Mouse (Mus musculus) embryonic facial prominence, embryonic 14.5 days (tissue): ENCODE results near the gene Itga11. TPM values are rescaled to one million over a fixed set of nuclear protein-coding genes. Genes with fewer than 3 reads are reported as not detected.
"Not testable (repeated sequence)": the region's sequence is repeated elsewhere in the genome, so short reads cannot be mapped to it uniquely, and the experiment has no call there.

Experiments used
- ATAC-seq: fragments of 200-750 bp; cut with Nextera tagmentation; 2 replicates; pipeline ENCODE4 v1.8.0; 2017; ENCODE audit warnings: low read depth, moderate number of reproducible peaks, moderate TSS enrichment
- DNase-seq: peaks from one replicate; pipeline ENCODE4 v3.0.0-alpha.2; 2015; ENCODE audit warnings: low spot score
- H3K27ac ChIP-seq: fragments of 300-500 bp; sonication (generic); replicated peaks from 2 replicates; pipeline ENCODE4 v1.5.1; 2014; ENCODE audit warnings: low read depth, mild to moderate bottlenecking, low read length, moderate library complexity
- H3K27me3 ChIP-seq: fragments of 300-500 bp; sonication (generic); replicated peaks from 2 replicates; pipeline ENCODE4 v1.6.1; 2014; ENCODE audit warnings: low read length; ENCODE audit not compliant: control insufficient read depth, insufficient read depth
- H3K36me3 ChIP-seq: fragments of 300-500 bp; sonication (generic); 2 replicates; pipeline ENCODE4 v1.6.1; 2014; ENCODE audit warnings: low read length, mixed read lengths; ENCODE audit not compliant: control insufficient read depth, insufficient read depth
- H3K4me1 ChIP-seq: fragments of 300-500 bp; sonication (generic); 2 replicates; pipeline ENCODE4 v1.6.1; 2014; ENCODE audit warnings: antibody characterized with exemption, low read length; ENCODE audit not compliant: control insufficient read depth, insufficient read depth
- H3K4me2 ChIP-seq: fragments of 300-500 bp; sonication (generic); 2 replicates; pipeline ENCODE4 v1.6.1; 2014; ENCODE audit warnings: low read depth, mild to moderate bottlenecking, low read length, moderate library complexity, mixed read lengths
- H3K4me3 ChIP-seq: fragments of 300-500 bp; sonication (generic); 2 replicates; pipeline ENCODE4 v1.5.1; 2014; ENCODE audit warnings: low read depth, mild to moderate bottlenecking, low read length
- H3K9ac ChIP-seq: fragments of 300-500 bp; sonication (generic); 2 replicates; pipeline ENCODE4 v1.6.1; 2014; ENCODE audit warnings: low read depth, mild to moderate bottlenecking, low read length, moderate library complexity, mixed read lengths
- H3K9me3 ChIP-seq: fragments of 300-500 bp; sonication (generic); 2 replicates; pipeline ENCODE4 v1.6.1; 2016; ENCODE audit warnings: low read length; ENCODE audit not compliant: control insufficient read depth
- WGBS: fragments of 180-500 bp; shearing (Covaris S2); extraction: QIAGEN DNeasy Blood & Tissue Kit; methylation state at CpG from one replicate; pipeline ENCODE4 v1.1.7; 2014; 5-methylcytosine and 5-hydroxymethylcytosine counted together
- polyA plus RNA-seq: library from polyadenylated mRNA; unstranded; fragments of >200 nt; fragmentation: Nextera tagmentation; extraction: Ambion mirVana; gene quantifications from 2 replicates; pipeline ENCODE4 v1.2.1, GENCODE M21; 2014

The Itga11 gene
- polyA plus RNA-seq, 1 experiment from 2014 or later, result 8.1 TPM

DNA sequence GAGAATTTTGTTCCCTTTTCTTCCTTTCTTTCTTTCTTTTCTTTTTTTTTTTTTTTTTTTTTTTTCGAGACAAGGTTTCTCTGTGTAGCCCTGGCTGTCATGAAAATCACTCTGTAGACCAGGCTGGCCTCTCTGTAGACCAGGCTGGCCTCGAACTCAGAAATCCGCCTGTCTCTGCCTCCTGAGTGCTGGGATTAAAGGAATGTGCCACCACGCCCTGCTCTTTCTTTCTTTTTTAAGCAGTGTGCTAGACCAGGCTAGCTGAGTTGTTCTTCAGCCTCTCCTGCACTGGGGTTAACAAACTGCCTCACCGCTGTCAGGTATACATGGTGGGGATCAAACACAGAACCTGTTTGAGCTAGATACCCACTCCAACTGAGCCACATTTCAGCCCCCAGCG lies 142.3 kb downstream of the Itga11 start:
- not testable (repeated sequence) for DNase-seq, H3K27me3 ChIP-seq, H3K4me3 ChIP-seq, H3K4me1 ChIP-seq, H3K36me3 ChIP-seq, H3K27ac ChIP-seq, H3K9me3 ChIP-seq, ATAC-seq, H3K9ac ChIP-seq, H3K4me2 ChIP-seq
- 81% methylated on average over 6 of the region's 6 CpGs for WGBS

DNA sequence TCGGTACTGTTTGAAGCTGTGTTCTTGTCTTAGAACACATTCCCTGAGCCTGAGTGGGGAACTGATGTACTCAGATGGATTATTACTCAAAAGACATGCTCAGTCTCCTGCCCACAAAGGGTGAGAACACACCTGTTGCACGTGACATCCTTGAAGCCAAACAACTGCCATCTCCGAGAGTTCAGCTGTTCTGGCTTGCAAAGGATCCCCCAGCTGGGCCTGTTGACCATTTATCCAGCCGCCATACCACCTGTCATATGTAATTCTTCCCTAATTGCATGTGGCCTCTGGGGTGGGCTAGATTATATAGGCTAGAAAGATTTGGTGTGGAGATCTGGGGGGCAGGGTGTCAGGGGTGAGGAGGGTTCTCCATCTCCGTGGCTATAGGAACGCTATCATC lies 143.2 kb downstream of the Itga11 start:
- ATAC-seq, result peak; percentile 31; the same call in 1 of the 2 replicates
- peaks cover 9% of the 10 kb centered on the region; the same call in 1 of the 2 replicates for H3K4me1 ChIP-seq
- 77% methylated on average over 6 of the region's 6 CpGs for WGBS

DNA sequence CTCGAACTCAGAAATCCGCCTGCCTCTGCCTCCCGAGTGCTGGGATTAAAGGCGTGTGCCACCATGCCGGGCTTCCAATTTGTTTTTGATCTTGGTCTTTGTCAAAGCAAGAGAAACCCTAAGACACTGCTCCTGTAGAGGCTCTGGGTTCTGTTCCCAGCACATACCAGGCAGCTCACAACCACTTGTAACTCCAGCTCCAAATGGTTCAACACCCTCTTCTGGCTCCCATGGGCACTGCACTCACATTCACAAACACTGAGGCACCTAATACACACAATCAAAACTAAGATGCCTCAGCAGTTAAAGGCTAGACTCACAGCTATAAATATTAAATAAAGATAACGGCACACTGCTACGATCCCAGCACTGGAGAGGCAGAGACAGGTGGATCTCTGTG lies 144.2 kb downstream of the Itga11 start:
- H3K36me3 ChIP-seq, result no peaks in the 10 kb centered on the region
- H3K27ac ChIP-seq, result no peak overlapping the region
- peaks cover 12% of the 10 kb centered on the region for H3K4me1 ChIP-seq
- no peak overlapping the region for H3K4me3 ChIP-seq
- no peak for DNase-seq
- no peak overlapping the region for H3K9ac ChIP-seq
- H3K27me3 ChIP-seq, result no peaks in the 10 kb centered on the region
- no peak overlapping the region for H3K4me2 ChIP-seq
- no peak for ATAC-seq
- 88% methylated on average over 7 of the region's 7 CpGs for WGBS
- H3K9me3 ChIP-seq, result no peaks in the 10 kb centered on the region

More for the DNA sequence above, 143.2 kb downstream of the Itga11 start:
- Histone ChIP-seq H3K4me3 (no peak overlapping the region), H3K27ac (no peak overlapping the region), H3K9ac (no peak overlapping the region), H3K4me2 (no peak overlapping the region), H3K27me3 (no peaks in the 10 kb centered on the region), H3K36me3 (no peaks in the 10 kb centered on the region), H3K9me3 (no peaks in the 10 kb centered on the region)
- DNase-seq, result peak; percentile 74

DNA sequence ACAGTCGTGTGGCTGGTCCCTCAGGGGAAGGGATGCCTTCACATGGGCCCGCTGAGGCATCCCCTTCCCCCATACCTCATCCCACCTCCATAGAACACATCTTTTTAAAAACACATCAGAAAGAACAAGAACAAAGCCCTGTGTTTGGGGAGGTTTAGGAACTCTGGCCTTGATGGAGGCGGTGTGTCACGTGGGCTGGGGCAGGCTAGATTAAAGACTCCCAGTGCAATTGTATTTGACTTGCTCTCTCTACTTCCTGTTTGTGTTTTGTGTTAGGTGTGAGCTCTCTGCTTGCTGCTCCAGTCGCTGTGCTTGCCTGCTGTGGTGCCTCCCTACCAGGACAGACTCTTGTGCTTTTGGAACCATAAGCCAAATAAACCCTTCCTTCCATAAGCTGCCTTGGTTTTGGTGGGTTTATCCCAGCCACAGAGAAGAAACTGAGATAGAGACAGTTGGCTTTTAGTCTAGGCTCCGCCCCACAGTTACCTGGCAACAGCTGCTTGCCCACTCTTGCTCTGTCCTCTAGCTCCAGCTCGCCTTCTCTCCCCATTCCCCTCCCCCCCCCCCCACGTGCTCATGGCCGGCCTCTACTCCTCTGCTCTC lies 148.3 kb downstream of the Itga11 start:
- Histone ChIP-seq H3K4me3 (no peak overlapping the region), H3K27ac (no peak overlapping the region; the same call in 1 of the 2 replicates), H3K9ac (no peak overlapping the region), H3K36me3 (no peaks in the 10 kb centered on the region), H3K27me3 (no peaks in the 10 kb centered on the region), H3K4me1 (peaks cover 3% of the 10 kb centered on the region; the same call in 1 of the 2 replicates), H3K4me2 (no peak overlapping the region), H3K9me3 (no peaks in the 10 kb centered on the region)
- no peak for ATAC-seq
- WGBS, result 12% methylated on average over 9 of the region's 9 CpGs
- no peak for DNase-seq

DNA sequence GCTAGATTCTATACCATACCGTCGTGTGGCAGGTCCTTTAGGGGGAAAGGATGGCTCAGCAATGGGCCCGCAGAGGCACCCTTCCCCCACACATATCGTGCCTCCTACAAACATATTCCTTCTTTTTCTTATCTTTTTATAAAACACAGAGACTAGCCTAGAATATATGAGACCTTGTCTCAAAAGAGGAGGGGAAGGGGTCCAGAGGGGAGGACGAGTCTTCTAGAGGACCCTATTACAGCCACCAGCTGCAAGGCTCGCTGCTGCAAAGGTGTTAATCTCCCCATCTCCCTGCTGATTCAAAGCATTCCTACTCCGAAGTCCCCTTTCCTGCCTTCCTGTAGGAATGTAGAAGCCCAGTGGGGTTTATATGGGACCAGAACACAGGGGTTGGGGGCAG lies 148.8 kb downstream of the Itga11 start:
- ATAC-seq, result no peak
- DNase-seq, result no peak
- no peak overlapping the region for H3K9ac ChIP-seq
- WGBS, result 7% methylated on average over 7 of the region's 7 CpGs
- no peak overlapping the region for H3K27ac ChIP-seq
- H3K4me2 ChIP-seq, result no peak overlapping the region
- no peaks in the 10 kb centered on the region for H3K9me3 ChIP-seq
- no peak overlapping the region for H3K4me3 ChIP-seq
- no peaks in the 10 kb centered on the region for H3K27me3 ChIP-seq
- peaks cover 3% of the 10 kb centered on the region; the same call in 1 of the 2 replicates for H3K4me1 ChIP-seq
- H3K36me3 ChIP-seq, result no peaks in the 10 kb centered on the region

DNA sequence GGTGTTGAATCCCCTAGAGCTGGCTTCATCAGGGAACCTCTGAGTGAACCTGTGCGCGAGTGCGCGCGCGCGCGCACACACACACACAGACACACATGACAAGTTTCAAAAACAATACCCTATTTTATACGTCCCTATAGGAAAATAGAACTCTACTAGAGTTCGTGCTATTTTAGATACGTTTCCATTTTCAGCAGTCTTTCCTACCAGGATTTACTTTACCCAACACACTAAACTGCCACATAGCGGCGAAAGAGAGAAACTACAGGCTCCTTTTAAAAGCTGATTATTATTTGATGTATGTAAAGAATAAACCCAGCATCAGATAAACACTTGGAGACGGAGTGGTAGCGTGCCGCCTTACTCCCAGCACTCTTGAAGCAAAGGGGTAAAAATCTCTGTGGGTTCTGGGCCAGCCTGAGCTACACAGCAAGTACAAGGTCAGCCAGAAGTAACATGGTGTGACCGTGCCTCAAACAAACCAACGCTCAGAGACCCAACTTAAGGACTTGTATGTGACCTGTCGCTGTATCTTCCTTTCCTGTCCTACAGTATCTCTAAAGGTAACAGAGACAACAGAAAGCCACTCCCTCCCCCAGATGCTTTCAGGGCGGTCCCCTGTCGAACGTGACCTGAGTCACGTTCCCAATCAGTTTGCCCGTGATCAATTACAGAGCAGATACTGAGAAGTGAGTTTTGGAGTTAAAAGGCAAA lies 150.5 kb downstream of the Itga11 start:
- DNase-seq, result peak; percentile 81
- Histone ChIP-seq H3K9me3 (no peaks in the 10 kb centered on the region), H3K9ac (no peak overlapping the region), H3K4me1 (peaks cover 3% of the 10 kb centered on the region; the same call in 1 of the 2 replicates), H3K4me3 (peak overlapping the region; percentile 34), H3K36me3 (no peaks in the 10 kb centered on the region), H3K27ac (peak overlapping the region; percentile 30), H3K4me2 (peak overlapping the region; percentile 52), H3K27me3 (no peaks in the 10 kb centered on the region)
- no peak; the same call in 1 of the 2 replicates for ATAC-seq
- WGBS, result 7% methylated on average over 24 of the region's 24 CpGs

DNA sequence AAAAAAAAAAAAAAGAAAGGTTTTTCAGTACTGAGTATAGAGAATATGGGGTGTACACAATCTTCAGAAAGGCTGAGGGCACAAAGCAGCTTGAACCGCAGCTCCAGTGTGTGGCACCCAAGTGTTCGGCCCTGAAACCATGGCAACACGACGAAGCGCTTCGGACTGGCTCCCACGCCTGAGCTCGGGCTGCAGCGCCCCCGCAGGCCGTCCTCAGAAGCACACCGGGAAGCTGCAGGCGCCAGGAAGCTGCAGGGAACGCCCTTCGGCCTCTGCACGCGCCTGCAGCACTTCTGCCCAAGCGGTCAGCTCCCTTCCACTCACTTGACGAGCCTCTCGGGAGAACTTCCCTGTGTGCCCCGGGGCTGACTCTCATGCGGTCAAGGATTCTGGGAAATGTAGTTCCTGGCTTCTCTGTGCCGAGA lies 151.0 kb downstream of the Itga11 start:
- Histone ChIP-seq H3K9me3 (no peaks in the 10 kb centered on the region), H3K36me3 (no peaks in the 10 kb centered on the region), H3K9ac (no peak overlapping the region), H3K27me3 (no peaks in the 10 kb centered on the region), H3K27ac (peak overlapping the region; percentile 30), H3K4me2 (peak overlapping the region; percentile 52), H3K4me1 (peaks cover 3% of the 10 kb centered on the region; the same call in 1 of the 2 replicates), H3K4me3 (peak overlapping the region; percentile 34)
- WGBS, result under 1% methylated on average over 20 of the region's 23 CpGs
- ATAC-seq (peak; percentile 95), DNase-seq (peak; percentile 98)

DNA sequence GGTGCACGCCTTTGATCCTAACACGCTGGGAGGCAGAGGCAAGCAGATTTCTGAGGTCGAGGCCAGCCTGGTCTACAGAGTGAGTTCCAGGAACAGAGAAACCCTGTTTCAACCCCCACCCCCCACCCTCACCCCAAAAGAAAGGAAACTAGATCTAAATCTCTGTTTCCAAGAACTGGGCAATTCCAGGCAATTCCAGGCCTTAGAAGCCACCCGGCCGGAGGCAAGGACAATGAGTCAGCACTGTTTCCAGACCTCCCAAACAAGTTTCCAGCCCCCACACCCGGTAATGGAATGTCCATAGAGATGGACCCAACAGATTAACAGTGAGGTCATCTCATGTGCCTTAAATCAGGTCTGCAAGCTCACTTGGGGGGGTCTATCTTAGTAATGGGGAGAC lies 152.3 kb downstream of the Itga11 start:
- no peak for ATAC-seq
- 77% methylated on average over 6 of the region's 6 CpGs for WGBS

More for the DNA sequence above, 152.3 kb downstream of the Itga11 start:
- Histone ChIP-seq H3K4me1 (peaks cover 3% of the 10 kb centered on the region; the same call in 1 of the 2 replicates), H3K4me2 (no peak overlapping the region), H3K27ac (no peak overlapping the region), H3K9me3 (no peaks in the 10 kb centered on the region), H3K36me3 (no peaks in the 10 kb centered on the region), H3K9ac (no peak overlapping the region), H3K27me3 (no peaks in the 10 kb centered on the region), H3K4me3 (no peak overlapping the region)
- no peak for DNase-seq
